Mouse (Mus musculus): Measurements from ENCODE around the gene Rabgap1l. TPM values are rescaled to one million over a fixed set of nuclear protein-coding genes. Genes with fewer than 3 reads are reported as not detected.
A peak's percentile ranks its signal among the peaks of the same experiment; 100 is the strongest.

The Rabgap1l gene
- polyA plus RNA-seq, 1 experiment: 40.7 TPM

- TF ChIP-seq POLR2A (IDR thresholded peaks at IDR 0.05; ENCODE audit: borderline replicate concordance, extremely low read depth, insufficient read depth, insufficient read length, poor library complexity, severe bottlenecking) (no peak), CTCF (IDR thresholded peaks at IDR 0.05; ENCODE audit: borderline replicate concordance, extremely low read depth, insufficient read depth, insufficient read length) (no peak)
- no peak for DNase-seq (ENCODE audit: low read depth)
These were observed 486.7 kb downstream of the Rabgap1l start for GRCm38 (mm10) chr1:160306336-160306735.

GRCm38 (mm10) chr1:160305826-160306225, 487.2 kb downstream of the Rabgap1l start:
- TF ChIP-seq POLR2A (IDR thresholded peaks at IDR 0.05; ENCODE audit: borderline replicate concordance, extremely low read depth, insufficient read depth, insufficient read length, poor library complexity, severe bottlenecking) (no peak), CTCF (IDR thresholded peaks at IDR 0.05; ENCODE audit: borderline replicate concordance, extremely low read depth, insufficient read depth, insufficient read length) (no peak)
- DNase-seq (ENCODE audit: low read depth): no peak

- DNase-seq (ENCODE audit: low read depth): no peak
- TF ChIP-seq POLR2A (IDR thresholded peaks at IDR 0.05; ENCODE audit: borderline replicate concordance, extremely low read depth, insufficient read depth, insufficient read length, poor library complexity, severe bottlenecking): no peak
- TF ChIP-seq CTCF (IDR thresholded peaks at IDR 0.05; ENCODE audit: borderline replicate concordance, extremely low read depth, insufficient read depth, insufficient read length): no peak
These were observed 488.0 kb downstream of the Rabgap1l start for GRCm38 (mm10) chr1:160304969-160305498.

GRCm38 (mm10) chr1:160302268-160302667, 490.7 kb downstream of the Rabgap1l start:
- TF ChIP-seq POLR2A (IDR thresholded peaks at IDR 0.05; ENCODE audit: borderline replicate concordance, extremely low read depth, insufficient read depth, insufficient read length, poor library complexity, severe bottlenecking) (no peak), CTCF (IDR thresholded peaks at IDR 0.05; ENCODE audit: borderline replicate concordance, extremely low read depth, insufficient read depth, insufficient read length) (no peak)
- no peak for DNase-seq (ENCODE audit: low read depth)

GRCm38 (mm10) chr1:160301156-160301555, 491.9 kb downstream of the Rabgap1l start:
- DNase-seq (ENCODE audit: low read depth): peak; percentile 44
- no peak for TF ChIP-seq CTCF (IDR thresholded peaks at IDR 0.05; ENCODE audit: borderline replicate concordance, extremely low read depth, insufficient read depth, insufficient read length)
- TF ChIP-seq POLR2A (IDR thresholded peaks at IDR 0.05; ENCODE audit: borderline replicate concordance, extremely low read depth, insufficient read depth, insufficient read length, poor library complexity, severe bottlenecking): no peak

- peak; percentile 55 for DNase-seq (ENCODE audit: low read depth)
- TF ChIP-seq CTCF (IDR thresholded peaks at IDR 0.05; ENCODE audit: borderline replicate concordance, extremely low read depth, insufficient read depth, insufficient read length) (no peak), POLR2A (IDR thresholded peaks at IDR 0.05; ENCODE audit: borderline replicate concordance, extremely low read depth, insufficient read depth, insufficient read length, poor library complexity, severe bottlenecking) (no peak)
These were observed 492.3 kb downstream of the Rabgap1l start for GRCm38 (mm10) chr1:160300704-160301103.

GRCm38 (mm10) chr1:160299979-160300378, 493.0 kb downstream of the Rabgap1l start:
- no peak for TF ChIP-seq CTCF (IDR thresholded peaks at IDR 0.05; ENCODE audit: borderline replicate concordance, extremely low read depth, insufficient read depth, insufficient read length)
- TF ChIP-seq POLR2A (IDR thresholded peaks at IDR 0.05; ENCODE audit: borderline replicate concordance, extremely low read depth, insufficient read depth, insufficient read length, poor library complexity, severe bottlenecking): no peak
- no peak for DNase-seq (ENCODE audit: low read depth)

GRCm38 (mm10) chr1:160298893-160299292, 494.1 kb downstream of the Rabgap1l start:
- no peak for TF ChIP-seq POLR2A (IDR thresholded peaks at IDR 0.05; ENCODE audit: borderline replicate concordance, extremely low read depth, insufficient read depth, insufficient read length, poor library complexity, severe bottlenecking)
- DNase-seq (ENCODE audit: low read depth): no peak

- TF ChIP-seq POLR2A (IDR thresholded peaks at IDR 0.05; ENCODE audit: borderline replicate concordance, extremely low read depth, insufficient read depth, insufficient read length, poor library complexity, severe bottlenecking) (no peak), CTCF (IDR thresholded peaks at IDR 0.05; ENCODE audit: borderline replicate concordance, extremely low read depth, insufficient read depth, insufficient read length) (no peak)
- no peak for DNase-seq (ENCODE audit: low read depth)
These were observed 495.3 kb downstream of the Rabgap1l start for GRCm38 (mm10) chr1:160297701-160298100.

GRCm38 (mm10) chr1:160295323-160295722, 497.7 kb downstream of the Rabgap1l start:
- DNase-seq (ENCODE audit: low read depth): no peak
- TF ChIP-seq POLR2A (IDR thresholded peaks at IDR 0.05; ENCODE audit: borderline replicate concordance, extremely low read depth, insufficient read depth, insufficient read length, poor library complexity, severe bottlenecking): no peak
- no peak for TF ChIP-seq CTCF (IDR thresholded peaks at IDR 0.05; ENCODE audit: borderline replicate concordance, extremely low read depth, insufficient read depth, insufficient read length)

GRCm38 (mm10) chr1:160293488-160293887, 499.5 kb downstream of the Rabgap1l start:
- no peak for DNase-seq (ENCODE audit: low read depth)
- TF ChIP-seq POLR2A (IDR thresholded peaks at IDR 0.05; ENCODE audit: borderline replicate concordance, extremely low read depth, insufficient read depth, insufficient read length, poor library complexity, severe bottlenecking): no peak
- TF ChIP-seq CTCF (IDR thresholded peaks at IDR 0.05; ENCODE audit: borderline replicate concordance, extremely low read depth, insufficient read depth, insufficient read length): no peak

GRCm38 (mm10) chr1:160292058-160292457, 501.0 kb downstream of the Rabgap1l start:
- no peak for DNase-seq (ENCODE audit: low read depth)
- no peak for TF ChIP-seq CTCF (IDR thresholded peaks at IDR 0.05; ENCODE audit: borderline replicate concordance, extremely low read depth, insufficient read depth, insufficient read length)
- no peak for TF ChIP-seq POLR2A (IDR thresholded peaks at IDR 0.05; ENCODE audit: borderline replicate concordance, extremely low read depth, insufficient read depth, insufficient read length, poor library complexity, severe bottlenecking)

Data from brain, embryonic 14.5 days (tissue).